Mouse (Mus musculus) cerebellum, adult 18-20 months (tissue): ENCODE results near the gene 4930451I11Rik.

Source experiments
- DNase-seq, 2 experiments: peaks; one replicate each; pipeline ENCODE4 v3.0.0; 2021

4930451I11Rik gene

GRCm38 (mm10) chr7:126799468-126800268 lies 31.8 kb downstream of the 4930451I11Rik start:
- peak; percentile 74 to 80 for DNase-seq

DNA sequence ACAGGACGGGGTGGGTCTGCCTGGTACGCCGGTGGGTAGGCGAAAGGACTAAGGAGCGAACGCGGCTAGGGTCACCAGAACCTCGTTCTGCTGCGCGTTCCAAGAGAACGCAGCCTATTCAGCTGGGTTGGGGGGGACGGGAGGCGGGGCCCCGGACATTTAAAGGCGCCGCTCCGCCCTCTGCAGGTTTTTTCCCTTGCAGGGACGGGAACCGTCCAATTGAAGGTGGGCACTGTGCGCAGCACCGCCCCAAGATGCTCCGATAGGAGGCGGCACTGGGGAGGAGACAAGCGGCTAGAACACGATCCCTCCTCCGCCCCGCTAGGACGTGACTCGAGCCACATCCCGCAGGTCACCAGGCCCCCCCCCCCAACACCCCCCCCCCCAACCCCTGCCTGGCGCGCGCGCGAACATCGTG lies 32.4 kb downstream of the 4930451I11Rik start:
- peak; percentile 96 to 99 for DNase-seq

- DNase-seq: peak; percentile 51 to 53
Measured at GRCm38 (mm10) chr7:126798127-126799049, 33.1 kb downstream of the 4930451I11Rik start.

GRCm38 (mm10) chr7:126797411-126798126 lies 33.9 kb downstream of the 4930451I11Rik start, which contains the start of gene Fam57b:
Fam57b (plus strand) TSS chr7:126797668.
- peak; percentile 52 to 67 for DNase-seq

DNA sequence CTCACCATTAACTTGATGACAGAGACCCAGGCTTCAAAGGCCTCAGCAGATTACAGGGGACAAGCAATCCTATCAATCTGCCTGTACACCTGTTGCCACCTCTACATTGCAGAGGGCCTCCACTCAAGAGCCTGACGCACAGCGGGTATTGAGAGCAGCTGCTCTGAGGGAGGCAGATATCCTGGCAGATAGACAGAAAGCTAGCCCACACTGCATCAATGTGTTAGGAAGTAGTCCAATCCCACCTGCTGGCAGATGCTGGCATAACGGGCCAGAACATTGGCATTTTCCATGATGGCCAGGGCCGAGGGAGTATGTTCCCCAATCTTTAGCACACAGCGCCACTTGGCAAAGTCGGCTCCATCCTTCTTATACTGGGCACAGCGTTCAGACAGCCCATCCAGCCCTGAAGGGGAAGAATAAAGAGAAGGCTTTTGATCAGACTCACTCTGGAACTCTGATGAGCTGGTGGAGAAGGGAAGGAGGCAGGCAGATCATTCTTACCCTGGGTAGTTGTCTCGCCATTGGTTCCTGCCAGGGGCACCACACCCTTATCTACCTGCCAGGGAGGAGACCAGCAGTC lies 35.0 kb downstream of the 4930451I11Rik start:
- peak; percentile 65 to 67 for DNase-seq

GRCm38 (mm10) chr7:126795387-126796317 lies 35.8 kb downstream of the 4930451I11Rik start:
- no peak for DNase-seq

DNA sequence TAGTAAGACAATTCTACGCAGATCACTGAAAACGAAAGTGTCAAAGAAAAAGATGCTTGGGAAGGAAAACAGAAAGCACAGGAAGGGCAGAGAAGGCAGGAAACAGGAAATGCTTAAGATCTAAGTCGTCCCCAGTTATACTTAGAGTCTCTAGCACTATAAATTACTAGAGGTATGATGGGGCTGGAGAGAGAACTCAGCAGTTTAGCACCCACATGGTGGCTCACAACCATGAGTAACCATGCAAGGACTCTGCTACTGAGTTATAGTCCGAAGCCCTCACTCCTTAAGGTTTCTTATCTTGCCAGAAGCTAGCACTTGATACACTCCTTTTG lies 37.2 kb downstream of the 4930451I11Rik start:
- DNase-seq: no peak

DNA sequence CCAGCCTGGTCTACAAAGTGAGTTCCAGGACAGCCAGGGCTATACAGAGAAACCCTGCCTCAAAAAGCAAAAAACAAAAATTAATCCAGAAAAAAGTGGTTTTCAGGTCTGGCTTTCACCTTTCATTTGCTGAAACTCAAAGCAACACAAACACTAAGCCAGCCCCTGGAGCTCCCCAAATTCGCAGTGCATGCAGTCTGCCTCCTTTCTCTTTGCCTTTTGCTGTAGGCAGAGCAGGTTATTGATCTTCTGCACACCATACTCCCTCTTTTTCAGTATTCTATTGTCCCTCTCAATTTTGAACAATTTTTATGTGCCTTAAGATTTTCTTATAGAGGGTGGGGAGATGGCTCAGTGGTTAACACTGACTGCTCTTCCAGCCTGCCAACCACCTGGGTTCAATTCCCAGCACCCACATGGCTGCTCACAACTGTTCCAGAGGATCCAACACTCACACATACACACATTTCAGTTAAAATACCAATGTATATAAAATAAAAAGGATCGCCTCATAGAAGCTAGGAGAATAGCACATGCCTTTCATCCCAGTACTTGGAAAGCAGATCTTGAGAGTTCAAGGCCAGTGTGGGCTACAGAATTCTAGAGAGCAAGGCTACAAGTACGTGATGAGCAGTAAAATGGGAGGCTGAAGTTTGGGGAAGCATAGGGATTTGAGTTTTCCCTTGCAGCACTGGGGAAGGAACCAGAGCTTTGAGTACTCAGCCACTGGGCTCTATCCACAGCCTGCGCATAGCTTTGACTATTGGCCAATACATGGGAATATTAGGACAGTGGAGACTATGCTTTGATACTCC lies 37.8 kb downstream of the 4930451I11Rik start:
- no peak for DNase-seq

- DNase-seq: no peak
Measured at GRCm38 (mm10) chr7:126792721-126793443, 38.6 kb downstream of the 4930451I11Rik start.

- peak; percentile 97 to 98 for DNase-seq
Measured at GRCm38 (mm10) chr7:126791851-126792720, 39.4 kb downstream of the 4930451I11Rik start, which contains the start of gene Ppp4c. Ppp4c (minus strand) TSS chr7:126792496.

DNA sequence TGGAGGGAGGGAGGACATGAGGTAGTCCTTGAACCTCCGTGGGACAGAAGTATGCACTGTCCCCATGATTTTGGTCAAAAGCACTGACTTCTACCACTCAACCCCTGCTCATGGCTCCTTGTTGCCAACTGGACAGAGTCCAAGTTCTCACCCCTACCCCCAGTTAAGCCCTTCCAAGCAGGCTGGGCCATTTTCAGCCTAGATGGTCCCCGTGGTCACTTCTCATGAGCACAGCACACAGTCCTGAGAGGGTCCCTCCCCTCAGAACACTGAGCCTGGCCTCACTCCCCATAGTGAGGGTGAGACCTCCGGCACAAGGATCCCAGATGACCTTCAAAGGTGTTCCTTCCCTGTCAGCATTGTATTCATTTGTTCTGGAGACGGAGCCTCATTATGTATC lies 42.3 kb downstream of the 4930451I11Rik start:
- DNase-seq: no peak

- no peak for DNase-seq
Measured at GRCm38 (mm10) chr7:126786142-126786541, 45.3 kb downstream of the 4930451I11Rik start.

GRCm38 (mm10) chr7:126785056-126785455 lies 46.4 kb downstream of the 4930451I11Rik start:
- no peak for DNase-seq

DNA sequence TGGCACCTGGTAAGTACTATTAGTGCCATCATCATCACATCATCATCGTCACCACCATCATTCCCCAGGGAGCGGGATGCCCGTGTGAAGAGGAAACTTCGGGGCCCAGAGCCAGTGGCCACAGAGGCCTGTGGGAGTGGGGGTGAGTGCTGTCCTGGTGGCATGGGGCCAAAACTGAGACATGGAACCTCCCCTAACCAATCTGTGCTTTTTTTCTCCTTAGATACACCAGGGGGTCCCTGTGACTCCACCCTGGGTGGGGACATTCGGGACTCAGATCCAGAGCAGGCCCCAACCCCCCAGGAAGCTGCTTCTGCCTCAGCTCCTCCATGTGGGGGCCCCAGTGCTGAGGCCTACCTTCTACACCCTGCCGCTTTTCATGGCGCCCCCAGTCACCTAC lies 47.0 kb downstream of the 4930451I11Rik start:
- no peak for DNase-seq

DNA sequence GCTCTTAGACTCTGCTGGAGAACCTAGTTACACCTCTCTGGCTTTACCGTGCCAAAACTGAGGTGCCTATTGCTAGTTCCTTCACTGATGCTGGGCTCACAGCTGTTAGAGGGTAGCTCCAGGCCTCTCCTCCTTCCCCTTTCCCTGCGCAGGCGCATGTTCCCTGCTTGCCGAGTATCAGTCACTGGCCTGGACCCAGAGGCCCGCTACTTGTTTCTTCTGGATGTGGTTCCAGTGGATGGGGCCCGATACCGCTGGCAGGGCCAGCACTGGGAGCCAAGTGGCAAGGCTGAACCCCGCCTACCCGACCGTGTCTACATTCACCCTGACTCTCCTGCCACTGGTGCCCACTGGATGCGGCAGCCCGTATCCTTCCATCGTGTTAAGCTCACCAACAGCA lies 48.7 kb downstream of the 4930451I11Rik start:
- no peak for DNase-seq

DNA sequence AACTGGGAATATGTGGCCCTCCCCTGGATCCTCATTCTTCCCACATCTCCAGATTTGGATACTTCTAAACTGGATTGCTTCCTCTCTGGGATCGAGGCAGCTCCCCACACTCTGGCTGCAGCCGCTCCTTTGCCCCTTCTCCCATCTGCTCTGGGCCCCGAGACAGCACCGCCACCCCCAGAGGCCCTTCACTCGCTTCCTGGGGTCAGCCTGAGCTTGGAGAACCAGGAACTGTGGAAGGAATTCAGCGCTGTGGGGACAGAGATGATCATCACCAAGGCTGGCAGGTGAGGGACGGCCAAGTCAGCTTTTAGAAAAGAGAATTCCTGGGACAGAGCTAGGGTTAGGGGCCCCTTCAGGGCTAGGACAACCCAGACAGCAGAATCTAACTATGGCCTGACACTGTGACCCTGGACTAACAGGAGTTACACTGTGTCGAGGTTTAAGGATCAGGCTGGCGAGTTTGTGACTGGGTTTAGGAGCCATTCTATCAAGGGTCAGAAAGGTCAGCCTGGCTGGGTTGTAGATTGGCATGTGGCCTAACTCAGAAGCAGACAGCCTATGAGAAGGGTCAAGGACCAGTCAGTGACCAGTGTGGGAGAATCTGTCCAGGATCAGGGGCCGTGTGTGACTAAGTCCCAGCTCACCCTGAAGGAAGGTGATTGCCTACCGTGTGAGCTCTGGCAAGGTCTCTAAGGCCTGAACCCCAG lies 49.6 kb downstream of the 4930451I11Rik start:
- no peak for DNase-seq

DNA sequence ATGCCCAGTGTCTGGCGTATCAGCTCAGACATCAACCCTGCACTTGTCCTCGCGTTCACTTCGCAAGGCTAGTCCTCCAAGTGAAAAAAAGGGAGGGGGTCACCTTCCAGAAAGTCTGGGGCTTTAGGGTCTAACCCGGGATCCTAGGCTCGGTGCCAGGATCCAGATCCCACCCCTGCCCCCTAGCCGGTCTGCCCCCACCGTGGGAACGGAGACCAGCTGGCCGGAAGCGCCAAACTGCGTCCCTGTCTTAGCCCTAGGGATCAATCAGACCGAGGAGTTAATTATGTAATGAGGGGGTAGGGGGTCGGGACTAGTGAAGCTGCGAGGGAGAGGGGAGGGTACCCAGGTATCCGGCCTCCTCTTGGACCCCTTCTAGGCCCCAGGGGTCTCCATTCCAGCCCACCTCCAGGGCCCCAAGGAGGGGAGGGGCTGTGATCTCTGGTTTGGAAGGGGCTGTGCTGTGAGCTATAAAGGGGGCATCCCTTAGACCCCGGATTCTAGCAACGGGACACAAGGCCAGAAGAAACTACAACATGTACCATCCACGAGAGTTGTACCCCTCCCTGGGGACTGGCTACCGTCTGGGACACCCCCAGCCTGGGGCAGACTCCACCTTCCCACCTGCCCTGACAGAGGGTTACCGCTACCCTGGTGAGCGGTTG lies 50.3 kb downstream of the 4930451I11Rik start, which contains the start of gene Tbx6:
TSS of gene Tbx6 (plus strand) at position 513 of the 665 bp plus-strand sequence.
- DNase-seq: peak in 1 of 2 experiments; percentile 49
